Mouse (Mus musculus) stomach, embryonic 14.5 days (tissue): ENCODE measurements around the gene Bach1. TPM values are rescaled to one million over a fixed set of nuclear protein-coding genes. Genes with fewer than 3 reads are reported as not detected.

Experiments used
- ATAC-seq: fragments of 200-750 bp; cut with Nextera tagmentation; 2 replicates; pipeline ENCODE4 v1.8.0; 2017; ENCODE audit warnings: low read depth, moderate TSS enrichment; ENCODE audit not compliant: insufficient number of reproducible peaks, insufficient read depth, low FRiP score
- H3K27ac ChIP-seq: fragments of 300-500 bp; sonication (generic); 2 replicates; pipeline ENCODE4 v1.5.1; 2014; ENCODE audit warnings: mild to moderate bottlenecking, low read length, moderate library complexity, mixed read lengths
- H3K27me3 ChIP-seq: fragments of 300-500 bp; sonication (generic); 2 replicates; pipeline ENCODE4 v1.6.1; 2014; ENCODE audit warnings: low read length, control low read depth, mixed read lengths; ENCODE audit not compliant: control insufficient read depth, insufficient read depth
- H3K36me3 ChIP-seq: fragments of 300-500 bp; sonication (generic); 2 replicates; pipeline ENCODE4 v1.6.1; 2014; ENCODE audit warnings: mild to moderate bottlenecking, control low read depth, low read length, moderate library complexity, mixed read lengths; ENCODE audit not compliant: control insufficient read depth, insufficient read depth
- H3K4me1 ChIP-seq: fragments of 300-500 bp; sonication (generic); 2 replicates; pipeline ENCODE4 v1.6.1; 2014; ENCODE audit warnings: low read length, control low read depth, mixed read lengths; ENCODE audit not compliant: control insufficient read depth, insufficient read depth
- H3K4me2 ChIP-seq: fragments of 300-500 bp; sonication (generic); replicated peaks from 2 replicates; pipeline ENCODE4 v1.6.1; 2014; ENCODE audit warnings: low read depth, low read length, control low read depth
- H3K4me3 ChIP-seq: fragments of 300-500 bp; sonication (generic); 2 replicates; pipeline ENCODE4 v1.5.1; 2014; ENCODE audit warnings: low read depth, low read length, control low read depth
- H3K9ac ChIP-seq: fragments of 300-500 bp; sonication (generic); replicated peaks from 2 replicates; pipeline ENCODE4 v1.6.1; 2014; ENCODE audit warnings: low read depth, mild to moderate bottlenecking, control low read depth, low read length, moderate library complexity, mixed read lengths
- H3K9me3 ChIP-seq: fragments of 300-500 bp; sonication (generic); 2 replicates; pipeline ENCODE4 v1.6.1; 2016; ENCODE audit warnings: low read depth, low read length, control low read depth; ENCODE audit not compliant: control insufficient read depth
- WGBS: fragments of 180-500 bp; shearing (Covaris S2); extraction: QIAGEN DNeasy Blood & Tissue Kit; methylation state at CpG from one replicate; pipeline ENCODE4 v1.1.7; 2014; 5-methylcytosine and 5-hydroxymethylcytosine counted together
- polyA plus RNA-seq: library from polyadenylated mRNA; unstranded; fragments of >200 nt; fragmentation: Nextera tagmentation; extraction: Ambion mirVana; gene quantifications from 2 replicates; pipeline ENCODE4 v1.2.1, GENCODE M21; 2014

Gene Bach1
- polyA plus RNA-seq, 1 experiment from 2014 or later: 16.2 TPM

- Histone ChIP-seq H3K4me2 (no peak overlapping the region), H3K27ac (no peak overlapping the region), H3K4me1 (no peaks in the 10 kb centered on the region), H3K9me3 (no peaks in the 10 kb centered on the region), H3K9ac (no peak overlapping the region), H3K4me3 (no peak overlapping the region), H3K36me3 (peaks cover 7% of the 10 kb centered on the region; the same call in 1 of the 2 replicates), H3K27me3 (no peaks in the 10 kb centered on the region)
- 56% methylated on average over 5 of the region's 5 CpGs for WGBS
- ATAC-seq: no peak
These were observed 18.4 kb downstream of the Bach1 start for GRCm38 (mm10) chr16:87717046-87717660.

GRCm38 (mm10) chr16:87719071-87719470, 20.3 kb downstream of the Bach1 start:
- no peaks in the 10 kb centered on the region for H3K4me1 ChIP-seq
- no peak overlapping the region for H3K9ac ChIP-seq
- H3K4me2 ChIP-seq: no peak overlapping the region
- 92% methylated on average over 11 of the region's 11 CpGs for whole genome bisulfite sequencing
- no peak overlapping the region for H3K4me3 ChIP-seq
- peaks cover 10% of the 10 kb centered on the region; the same call in 1 of the 2 replicates for H3K36me3 ChIP-seq
- ATAC-seq: no peak
- no peaks in the 10 kb centered on the region for H3K9me3 ChIP-seq
- no peaks in the 10 kb centered on the region for H3K27me3 ChIP-seq
- H3K27ac ChIP-seq: no peak overlapping the region

- Histone ChIP-seq H3K27ac (no peak overlapping the region), H3K36me3 (peaks cover 10% of the 10 kb centered on the region; the same call in 1 of the 2 replicates), H3K9me3 (no peaks in the 10 kb centered on the region), H3K9ac (no peak overlapping the region), H3K4me3 (no peak overlapping the region), H3K27me3 (no peaks in the 10 kb centered on the region), H3K4me1 (no peaks in the 10 kb centered on the region), H3K4me2 (no peak overlapping the region)
- 89% methylated on average over 23 of the region's 23 CpGs for WGBS
- no peak for ATAC-seq
These were observed 21.0 kb downstream of the Bach1 start for GRCm38 (mm10) chr16:87719688-87720283.

- Histone ChIP-seq H3K9ac (no peak overlapping the region), H3K4me3 (no peak overlapping the region), H3K4me2 (no peak overlapping the region), H3K27me3 (no peaks in the 10 kb centered on the region), H3K4me1 (no peaks in the 10 kb centered on the region), H3K9me3 (no peaks in the 10 kb centered on the region), H3K27ac (no peak overlapping the region), H3K36me3 (peaks cover 10% of the 10 kb centered on the region; the same call in 1 of the 2 replicates)
- WGBS: 93% methylated on average over 24 of the region's 24 CpGs
- ATAC-seq: no peak
These were observed 22.2 kb downstream of the Bach1 start for GRCm38 (mm10) chr16:87720851-87721409.

- Histone ChIP-seq H3K36me3 (peaks cover 14% of the 10 kb centered on the region; the same call in 1 of the 2 replicates), H3K4me2 (no peak overlapping the region), H3K4me1 (no peaks in the 10 kb centered on the region), H3K9me3 (no peaks in the 10 kb centered on the region), H3K27me3 (no peaks in the 10 kb centered on the region), H3K27ac (no peak overlapping the region), H3K9ac (no peak overlapping the region), H3K4me3 (no peak overlapping the region)
- WGBS: 92% methylated on average over 5 of the region's 5 CpGs
- no peak for ATAC-seq
These were observed 24.1 kb downstream of the Bach1 start for GRCm38 (mm10) chr16:87722857-87723256.

- H3K27me3 ChIP-seq: no peaks in the 10 kb centered on the region
- no peak overlapping the region for H3K27ac ChIP-seq
- peaks cover 14% of the 10 kb centered on the region; the same call in 1 of the 2 replicates for H3K36me3 ChIP-seq
- no peak for ATAC-seq
- H3K4me1 ChIP-seq: no peaks in the 10 kb centered on the region
- 87% methylated on average over 15 of the region's 15 CpGs for WGBS
- no peak overlapping the region for H3K4me2 ChIP-seq
- H3K4me3 ChIP-seq: no peak overlapping the region
- H3K9me3 ChIP-seq: no peaks in the 10 kb centered on the region
- no peak overlapping the region for H3K9ac ChIP-seq
These were observed 24.7 kb downstream of the Bach1 start for GRCm38 (mm10) chr16:87723479-87723878.

GRCm38 (mm10) chr16:87724826-87725225, 26.1 kb downstream of the Bach1 start:
- Histone ChIP-seq H3K36me3 (peaks cover 14% of the 10 kb centered on the region; the same call in 1 of the 2 replicates), H3K9ac (no peak overlapping the region), H3K4me2 (no peak overlapping the region), H3K27ac (no peak overlapping the region), H3K4me1 (no peaks in the 10 kb centered on the region), H3K27me3 (no peaks in the 10 kb centered on the region), H3K9me3 (no peaks in the 10 kb centered on the region), H3K4me3 (no peak overlapping the region)
- WGBS: 83% methylated on average over 4 of the region's 4 CpGs
- no peak for ATAC-seq

- H3K27ac ChIP-seq: no peak overlapping the region
- WGBS: 83% methylated on average over 5 of the region's 5 CpGs
- H3K9me3 ChIP-seq: no peaks in the 10 kb centered on the region
- no peak overlapping the region for H3K4me3 ChIP-seq
- no peaks in the 10 kb centered on the region for H3K27me3 ChIP-seq
- H3K4me2 ChIP-seq: no peak overlapping the region
- peaks cover 17% of the 10 kb centered on the region; the same call in 1 of the 2 replicates for H3K36me3 ChIP-seq
- H3K4me1 ChIP-seq: no peaks in the 10 kb centered on the region
- no peak; the same call in 1 of the 2 replicates for ATAC-seq
- H3K9ac ChIP-seq: no peak overlapping the region
These were observed 26.5 kb downstream of the Bach1 start for GRCm38 (mm10) chr16:87725241-87725640.
